ENCODE assay signal across 9 mouse cellular contexts in the genomic region with DNA sequence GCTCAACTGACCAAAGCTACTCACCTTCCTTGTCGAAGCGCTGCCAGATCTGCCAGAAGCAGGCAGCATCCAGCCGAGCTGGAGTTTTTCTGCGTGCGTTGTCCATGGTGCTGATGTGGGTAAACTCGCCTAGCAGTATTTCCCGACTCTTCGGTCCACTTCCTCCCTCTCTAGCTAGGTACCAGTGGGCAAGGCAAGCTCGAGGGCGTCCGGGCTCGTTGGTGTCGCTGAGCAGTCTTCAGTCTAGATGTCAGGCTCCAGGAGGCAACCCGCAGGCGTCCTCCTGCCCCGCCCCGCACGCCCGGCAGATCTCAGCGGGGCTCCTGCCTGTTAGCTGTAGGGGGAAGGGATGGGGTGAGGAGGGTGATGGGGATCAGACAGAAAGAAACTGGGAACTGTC. TPM values are rescaled to one million over a fixed set of nuclear protein-coding genes. Genes with fewer than 3 reads are reported as not detected.
DNase-seq lines count a peak whose midpoint lies in the region; ATAC-seq lines count a peak whose summit lies in the region.
"Had no signal": no experiment of that assay in that cellular context is flagged by ENCODE, and none has a peak within 500 bp of the region (broad histone marks: within the 10 kb centered on the region; RNA-seq: fewer than 3 reads in every experiment).

TSS of gene Scgn (minus strand) at position 287 of the 400 bp plus-strand sequence.

- no peak within 1 kb of the TSS for H3K4me3 ChIP-seq in forebrain, embryonic 11.5 days (ENCODE audit: low read depth, low read length)
- H3K4me3 ChIP-seq in liver, embryonic 13.5 days (replicated peaks), result no peak within 1 kb of the TSS
- peak within 1 kb of the TSS; percentile 32 for H3K4me3 ChIP-seq in neural tube, embryonic 13.5 days
- H3K4me3 ChIP-seq: liver, embryonic 15.5 days had no signal

- no peak within 1 kb of the TSS for H3K9ac ChIP-seq in forebrain, embryonic 11.5 days (ENCODE audit: low read length)
- H3K9ac ChIP-seq in liver, embryonic 13.5 days, result no peak within 1 kb of the TSS
- H3K9ac ChIP-seq in neural tube, embryonic 13.5 days, result peak within 1 kb of the TSS; percentile 2; the same call in 1 of the 2 replicates
- H3K9ac ChIP-seq: liver, embryonic 15.5 days had no signal

- no peak for ATAC-seq in forebrain, embryonic 11.5 days (replicated peaks; ENCODE audit: low FRiP score)
- ATAC-seq in liver, embryonic 13.5 days (ENCODE audit: low read depth), result no peak
- peak; percentile 47; the same call in 1 of the 2 replicates for ATAC-seq in neural tube, embryonic 13.5 days (ENCODE audit: low read depth)

- H3K27ac ChIP-seq in forebrain, embryonic 11.5 days (ENCODE audit: low read depth, low read length), result no peak within 1 kb of the TSS
- H3K27ac ChIP-seq in liver, embryonic 13.5 days, result no peak within 1 kb of the TSS
- no peak within 1 kb of the TSS for H3K27ac ChIP-seq in neural tube, embryonic 13.5 days (replicated peaks)
- H3K27ac ChIP-seq: liver, embryonic 15.5 days had no signal

- H3K9me3 ChIP-seq in forebrain, embryonic 11.5 days (ENCODE audit: control insufficient read depth, low read length), result no peaks in the 10 kb centered on the region
- H3K9me3 ChIP-seq in liver, embryonic 13.5 days (replicated peaks), result no peaks in the 10 kb centered on the region
- no peaks in the 10 kb centered on the region for H3K9me3 ChIP-seq in neural tube, embryonic 13.5 days
- H3K9me3 ChIP-seq: liver, embryonic 15.5 days had no signal

- peak; percentile 9 for DNase-seq in gastrocnemius, adult 18-20 months (ENCODE audit: low spot score)
- DNase-seq in gastrocnemius, adult 8-10 months (ENCODE audit: low spot score in 2 of 2), result no peak
- DNase-seq in ZHBTc4 (ENCODE audit: low read depth, low spot score), result peak; percentile 82
- DNase-seq in forebrain, embryonic 11.5 days (ENCODE audit: low spot score), result peak; percentile 85
- peak; percentile 64 for DNase-seq in hindlimb bud, embryonic 11.5 days (ENCODE audit: extremely low spot score, low read depth, low spot score)
- DNase-seq in liver, embryonic 13.5 days, result peak; percentile 28
- peak; percentile 46 for DNase-seq in urinary bladder, postnatal 25 days (ENCODE audit: low spot score)

- peaks cover 7% of the 10 kb centered on the region; the same call in 1 of the 2 replicates for H3K27me3 ChIP-seq in forebrain, embryonic 11.5 days (ENCODE audit: control insufficient read depth, insufficient read depth, low read length)
- peaks cover 48% of the 10 kb centered on the region for H3K27me3 ChIP-seq in liver, embryonic 13.5 days
- H3K27me3 ChIP-seq in neural tube, embryonic 13.5 days, result peaks cover 39% of the 10 kb centered on the region

- under 1% methylated on average over 20 of the region's 20 CpGs for WGBS in forebrain, embryonic 11.5 days
- WGBS in liver, embryonic 13.5 days (ENCODE audit: insufficient replicate concordance), result 2% methylated on average over 20 of the region's 20 CpGs
- under 1% methylated on average over 20 of the region's 20 CpGs for WGBS in neural tube, embryonic 13.5 days

- H3K36me3 ChIP-seq in forebrain, embryonic 11.5 days (ENCODE audit: control insufficient read depth, insufficient read depth, low read length), result no peaks in the 10 kb centered on the region
- no peaks in the 10 kb centered on the region for H3K36me3 ChIP-seq in liver, embryonic 13.5 days
- H3K36me3 ChIP-seq in neural tube, embryonic 13.5 days, result no peaks in the 10 kb centered on the region
- H3K36me3 ChIP-seq: liver, embryonic 15.5 days had no signal

- peak within 1 kb of the TSS; percentile 5; the same call in 1 of the 2 replicates for H3K4me2 ChIP-seq in forebrain, embryonic 11.5 days (ENCODE audit: low read depth, low read length, severe bottlenecking)
- H3K4me2 ChIP-seq in liver, embryonic 13.5 days, result no peak within 1 kb of the TSS
- H3K4me2 ChIP-seq in neural tube, embryonic 13.5 days, result peak within 1 kb of the TSS; percentile 60
- H3K4me2 ChIP-seq: liver, embryonic 15.5 days had no signal

- no peaks in the 10 kb centered on the region for H3K4me1 ChIP-seq in forebrain, embryonic 11.5 days (replicated peaks; ENCODE audit: control insufficient read depth, insufficient read depth, low read length)
- no peaks in the 10 kb centered on the region for H3K4me1 ChIP-seq in liver, embryonic 13.5 days (replicated peaks)
- H3K4me1 ChIP-seq in neural tube, embryonic 13.5 days (replicated peaks), result peaks cover 11% of the 10 kb centered on the region
- H3K4me1 ChIP-seq: liver, embryonic 15.5 days had no signal

RNA-seq across cellular contexts. Expression of gene Scgn, which starts in this region (rescaled TPM):
- not detected for total RNA-seq in gastrocnemius, adult 18-20 months (2021)
- total RNA-seq in gastrocnemius, adult 8-10 months (2022), result not detected
- polyA plus RNA-seq in forebrain, embryonic 11.5 days (2014; fragmentation: Nextera tagmentation; extraction: Ambion mirVana), result 0.57 and 0.73 TPM in 2 replicates
- polyA plus RNA-seq in liver, embryonic 13.5 days (2015; fragmentation: Nextera tagmentation; extraction: Ambion mirVana), result not detected in 2 replicates
- polyA plus RNA-seq in neural tube, embryonic 13.5 days (2015; fragmentation: Nextera tagmentation; extraction: Ambion mirVana), result 0.34 and 0.59 TPM in 2 replicates
- polyA plus RNA-seq: liver, embryonic 15.5 days had no signal

Comparison
In these comparisons a context has a peak if more than half of its experiments do, and no peak if none do; other contexts are left out.
1. Peak in DNase-seq in gastrocnemius, adult 18-20 months; RNA of the gene not detected or under 1 TPM.
2. Peak in DNase-seq and H3K4me2 ChIP-seq in forebrain, embryonic 11.5 days; RNA of the gene not detected or under 1 TPM.
3. Peak in DNase-seq in liver, embryonic 13.5 days; RNA of the gene not detected or under 1 TPM.
4. Peak in ATAC-seq, H3K4me3 ChIP-seq, H3K9ac ChIP-seq and H3K4me2 ChIP-seq in neural tube, embryonic 13.5 days; RNA of the gene not detected or under 1 TPM.
5. DNase-seq: peak in ZHBTc4 (single experiment), hindlimb bud, embryonic 11.5 days (single experiment) and urinary bladder, postnatal 25 days (single experiment); none in gastrocnemius, adult 8-10 months (0 of 2).